Mouse (Mus musculus): ENCODE results near the gene Gm21974.

- TF ChIP-seq CTCF (conservative IDR thresholded peaks at IDR 0.05; ENCODE audit: low read length) (no peak), NANOG (IDR thresholded peaks at IDR 0.05; ENCODE audit: borderline replicate concordance, low read length) (no peak)
These were observed 27.4 kb upstream of the Gm21974 start for GRCm38 (mm10) chr7:127922451-127923275.

All from E14TG2a.4 (cell line).